Comparison of ENCODE assay signal across 8 mouse cellular contexts in the genomic region with DNA sequence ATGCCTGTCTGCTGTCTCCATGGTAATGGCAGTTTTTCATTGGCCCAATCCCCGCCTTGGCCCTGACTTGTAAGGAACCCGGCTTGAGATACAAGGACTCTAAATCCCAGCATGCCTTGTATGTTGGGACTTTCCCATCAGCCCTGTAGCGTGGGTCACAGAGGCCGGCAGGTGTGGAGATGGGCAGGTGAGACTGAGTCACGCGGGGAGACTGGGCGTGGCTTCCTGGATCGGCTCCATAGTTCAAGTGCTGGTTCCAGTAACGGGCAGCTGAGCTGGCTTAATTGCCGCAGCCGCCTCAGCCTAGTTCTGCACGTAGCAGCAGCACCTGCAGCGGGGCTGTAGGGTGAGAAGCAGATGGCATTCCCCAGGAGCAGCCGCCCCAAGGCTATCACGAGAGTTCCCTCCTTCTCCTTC. TPM values are rescaled to one million over a fixed set of nuclear protein-coding genes. Genes with fewer than 3 reads are reported as not detected.
DNase-seq lines count a peak whose midpoint lies in the region; ATAC-seq and TF ChIP-seq lines count a peak whose summit lies in the region.

No protein-coding gene starts in this region.

- H3K4me2 ChIP-seq in hindbrain, postnatal 0 days (ENCODE audit: low read depth, low read length) = peak overlapping the region; percentile 57
- no peak overlapping the region for H3K4me2 ChIP-seq in lung, postnatal 0 days (replicated peaks; ENCODE audit: low read depth, low read length)

- H3K27me3 ChIP-seq in hindbrain, postnatal 0 days (ENCODE audit: insufficient read depth, low read length) = no peaks in the 10 kb centered on the region
- no peaks in the 10 kb centered on the region for H3K27me3 ChIP-seq in lung, postnatal 0 days (replicated peaks; ENCODE audit: insufficient read depth, low read length)

- peak; percentile 65; the same call in 1 of the 2 replicates for TF ChIP-seq EP300 in lung, postnatal 0 days (IDR thresholded peaks at IDR 0.05)

- H3K4me1 ChIP-seq in hindbrain, postnatal 0 days (ENCODE audit: insufficient read depth, low read length) = peaks cover 6% of the 10 kb centered on the region; the same call in 1 of the 2 replicates
- peaks cover 5% of the 10 kb centered on the region; the same call in 1 of the 2 replicates for H3K4me1 ChIP-seq in lung, postnatal 0 days (ENCODE audit: insufficient read depth, low read depth, low read length)

- peak overlapping the region; percentile 58 for H3K27ac ChIP-seq in hindbrain, postnatal 0 days
- 0 out of 2 replicates have a peak overlapping the region, but pooled peaks have one; percentile 14 for H3K27ac ChIP-seq in lung, postnatal 0 days (ENCODE audit: low read length)

- H3K4me3 ChIP-seq in hindbrain, postnatal 0 days (ENCODE audit: low read length) = peak overlapping the region; percentile 34
- H3K4me3 ChIP-seq in lung, postnatal 0 days (ENCODE audit: low read depth, low read length) = no peak overlapping the region

- WGBS in hindbrain, postnatal 0 days = 5% methylated on average over 15 of the region's 15 CpGs
- WGBS in lung, postnatal 0 days = 7% methylated on average over 15 of the region's 15 CpGs

- TF ChIP-seq CTCF in hindbrain, postnatal 0 days (IDR thresholded peaks at IDR 0.05; ENCODE audit: low read depth) = no peak
- TF ChIP-seq CTCF in lung, postnatal 0 days (IDR thresholded peaks at IDR 0.05) = no peak

- no peaks in the 10 kb centered on the region for H3K9me3 ChIP-seq in hindbrain, postnatal 0 days (ENCODE audit: low read length)
- H3K9me3 ChIP-seq in lung, postnatal 0 days (ENCODE audit: low read length) = no peaks in the 10 kb centered on the region

- peak overlapping the region; percentile 38; the same call in 1 of the 2 replicates for H3K9ac ChIP-seq in hindbrain, postnatal 0 days (replicated peaks; ENCODE audit: low read length)
- no peak overlapping the region for H3K9ac ChIP-seq in lung, postnatal 0 days (replicated peaks; ENCODE audit: low read depth)

- peak; percentile 94 for ATAC-seq in hindbrain, postnatal 0 days
- ATAC-seq in lung, postnatal 0 days = peak; percentile 90

- peak; percentile 23 for DNase-seq in adrenal gland, adult 2 months
- DNase-seq in adrenal gland, postnatal 10 days = no peak
- DNase-seq in embryo, embryonic 11 days = peak; percentile 43
- peak; percentile 82 for DNase-seq in hindbrain, postnatal 0 days (ENCODE audit: low spot score)
- DNase-seq in layer of hippocampus, postnatal 25 days (ENCODE audit: extremely low spot score in 1 of 2, low spot score in 1 of 2) = peak; percentile 20 to 30
- DNase-seq in lung, postnatal 0 days (ENCODE audit: low spot score) = peak; percentile 84
- peak; percentile 53 for DNase-seq in right cerebral cortex, postnatal 25 days
- no peak for DNase-seq in thymus, postnatal 0 days (ENCODE audit: low spot score)

- H3K36me3 ChIP-seq in hindbrain, postnatal 0 days (ENCODE audit: insufficient read depth, low read length) = no peaks in the 10 kb centered on the region
- H3K36me3 ChIP-seq in lung, postnatal 0 days (ENCODE audit: insufficient read depth, low read length) = no peaks in the 10 kb centered on the region

RNA-seq across cellular contexts. Expression of gene Elf3, which starts 9.9 kb away (rescaled TPM):
- under 1 TPM in 1 of 2 experiments, not detected in 1; 0.38 TPM for total RNA-seq in adrenal gland, adult 2 months (2021)
- polyA plus RNA-seq in adrenal gland, adult 2 months (2012; rRNA removed) = 0.10 and 0.46 TPM in 2 replicates
- total RNA-seq in adrenal gland, postnatal 10 days (2021) = under 1 TPM; 0.21 to 0.39 TPM
- 0.10 TPM in 1 of 2 replicates, not detected in the other for total RNA-seq in hindbrain, postnatal 0 days (2014; rRNA removed)
- 0.42 and 0.54 TPM in 2 replicates for polyA plus RNA-seq in hindbrain, postnatal 0 days (2015; fragmentation: Nextera tagmentation; extraction: Ambion mirVana)
- not detected for total RNA-seq in layer of hippocampus, postnatal 25 days (2021)
- 31.9 and 45.5 TPM in 2 replicates for polyA plus RNA-seq in lung, postnatal 0 days (2015; fragmentation: Nextera tagmentation; extraction: Ambion mirVana)
- 4.4 and 5.0 TPM in 2 replicates for polyA plus RNA-seq in thymus, postnatal 0 days (2015; fragmentation: Nextera tagmentation; extraction: Ambion mirVana)

RNA-seq across cellular contexts. Expression of gene Rnpep, which starts 35.4 kb away (rescaled TPM):
- total RNA-seq in adrenal gland, adult 2 months (2021) = 10 to 100 TPM; 50.5 to 60.8 TPM
- 41.1 and 41.6 TPM in 2 replicates for polyA plus RNA-seq in adrenal gland, adult 2 months (2012; rRNA removed)
- 10 to 100 TPM; 40.0 to 56.1 TPM for total RNA-seq in adrenal gland, postnatal 10 days (2021)
- 61.4 and 97.9 TPM in 2 replicates for total RNA-seq in hindbrain, postnatal 0 days (2014; rRNA removed)
- 50.5 and 53.8 TPM in 2 replicates for polyA plus RNA-seq in hindbrain, postnatal 0 days (2015; fragmentation: Nextera tagmentation; extraction: Ambion mirVana)
- total RNA-seq in layer of hippocampus, postnatal 25 days (2021) = 10 to 100 TPM; 51.3 to 57.3 TPM
- 50.2 and 67.5 TPM in 2 replicates for polyA plus RNA-seq in lung, postnatal 0 days (2015; fragmentation: Nextera tagmentation; extraction: Ambion mirVana)
- polyA plus RNA-seq in thymus, postnatal 0 days (2015; fragmentation: Nextera tagmentation; extraction: Ambion mirVana) = 58.1 and 66.1 TPM in 2 replicates

Comparison
In these comparisons a context has a peak if more than half of its experiments do, and no peak if none do; other contexts are left out.
1. DNase-seq: peak in adrenal gland, adult 2 months (single experiment), embryo, embryonic 11 days (single experiment), hindbrain, postnatal 0 days (single experiment), layer of hippocampus, postnatal 25 days (2 of 2), lung, postnatal 0 days (single experiment) and right cerebral cortex, postnatal 25 days (single experiment); none in adrenal gland, postnatal 10 days (single experiment) and thymus, postnatal 0 days (single experiment).